Mouse (Mus musculus) CH12.LX (cell line): ENCODE data around the gene Arhgef28. TPM values are rescaled to one million over a fixed set of nuclear protein-coding genes. Genes with fewer than 3 reads are reported as not detected.

Experiments
- DNase-seq: peaks from one replicate; pipeline ENCODE4 v3.0.0-alpha.2; 2013; ENCODE audit errors: extremely low read depth
- H3K27ac ChIP-seq: 2 replicates; pipeline ENCODE4 v1.5.1; 2012; ENCODE audit warnings: low read depth, mild to moderate bottlenecking, control low read depth, moderate library complexity; ENCODE audit not compliant: insufficient read depth
- H3K27me3 ChIP-seq: replicated peaks from 2 replicates; pipeline ENCODE3; 2012; ENCODE audit warnings: inconsistent platforms
- H3K36me3 ChIP-seq, 2 experiments: replicated peaks in 1 of 2; 2 replicates each; pipeline versions ENCODE3 to v1.6.1; 2012; ENCODE audit warnings: inconsistent platforms in 1 of 2, low read length in 1 of 2, mild to moderate bottlenecking in 1 of 2, mixed read lengths in 1 of 2, moderate library complexity in 1 of 2; ENCODE audit not compliant: control insufficient read depth in 1 of 2, insufficient read depth in 1 of 2
- H3K4me1 ChIP-seq, 2 experiments: 2 replicates each; pipeline ENCODE4 v1.6.1; 2012; ENCODE audit warnings: inconsistent platforms in 1 of 2, moderate library complexity in 1 of 2; ENCODE audit not compliant: insufficient read depth in 2 of 2, control insufficient read depth in 1 of 2
- H3K4me2 ChIP-seq: 2 replicates; pipeline ENCODE4 v1.6.1; 2012; ENCODE audit warnings: low read depth, mild to moderate bottlenecking, control low read depth; ENCODE audit not compliant: poor library complexity, insufficient read depth, severe bottlenecking
- H3K4me3 ChIP-seq, 3 experiments: fragments of 150-350 bp in 1 of 3; sonication (generic) in 1 of 3; replicated peaks in 1 of 3; 2 replicates each; pipeline versions ENCODE3 to v1.5.1; 2011 to 2012; ENCODE audit warnings: low read depth in 2 of 3, low read length in 2 of 3, mild to moderate bottlenecking in 2 of 3, moderate library complexity in 2 of 3, control low read depth in 1 of 3, improper control_type of control experiment in 1 of 3, inconsistent platforms in 1 of 3, mixed read lengths in 1 of 3; ENCODE audit not compliant: poor library complexity in 1 of 3
- H3K79me2 ChIP-seq: replicated peaks from 2 replicates; pipeline ENCODE4 v1.6.1; 2012; ENCODE audit warnings: mild to moderate bottlenecking, moderate library complexity; ENCODE audit not compliant: control insufficient read depth, poor library complexity, insufficient read depth, severe bottlenecking; ENCODE audit errors: extremely low read depth
- H3K9ac ChIP-seq: 2 replicates; pipeline ENCODE4 v1.6.1; 2012; ENCODE audit warnings: low read depth, mild to moderate bottlenecking, control low read depth, moderate library complexity; ENCODE audit not compliant: insufficient read depth
- H3K9me3 ChIP-seq: replicated peaks from 2 replicates; pipeline ENCODE3; 2012; ENCODE audit warnings: low read length, inconsistent platforms, mixed read lengths
- BHLHE40 ChIP-seq: IDR thresholded peaks from 2 replicates; pipeline ENCODE4 v1.6.1; 2011; ENCODE audit warnings: mild to moderate bottlenecking, low read depth, low read length, improper control_type of control experiment
- CHD1 ChIP-seq: IDR thresholded peaks from 2 replicates; pipeline ENCODE4 v1.6.1; 2012; ENCODE audit warnings: low read depth, low read length, improper control_type of control experiment, inconsistent platforms
- CHD2 ChIP-seq: IDR thresholded peaks from 2 replicates; pipeline ENCODE4 v1.6.1; 2011; ENCODE audit warnings: low read length, improper control_type of control experiment
- E2F4 ChIP-seq: IDR thresholded peaks from 2 replicates; pipeline ENCODE4 v1.6.1; 2011; ENCODE audit warnings: low read depth, low read length, improper control_type of control experiment; ENCODE audit not compliant: insufficient replicate concordance
- ELF1 ChIP-seq: IDR thresholded peaks from 2 replicates; pipeline ENCODE4 v1.6.1; 2014; ENCODE audit warnings: low read depth, mild to moderate bottlenecking, inconsistent platforms, low read length, improper control_type of control experiment
- EP300 ChIP-seq: IDR thresholded peaks from 2 replicates; pipeline ENCODE4 v1.6.1; 2011; ENCODE audit warnings: low read length, improper control_type of control experiment
- ETS1 ChIP-seq: conservative IDR thresholded peaks from 2 replicates; pipeline ENCODE4 v1.6.1; 2012; ENCODE audit warnings: low read depth, mild to moderate bottlenecking, inconsistent platforms, low read length, improper control_type of control experiment, moderate library complexity
- HCFC1 ChIP-seq: IDR thresholded peaks from 2 replicates; pipeline ENCODE4 v1.6.1; 2012; ENCODE audit warnings: low read depth, mild to moderate bottlenecking, inconsistent platforms, low read length, improper control_type of control experiment
- JUND ChIP-seq: conservative IDR thresholded peaks from 2 replicates; pipeline ENCODE4 v1.6.1; 2011; ENCODE audit warnings: low read depth, low read length, improper control_type of control experiment
- KAT2A ChIP-seq: IDR thresholded peaks from 2 replicates; pipeline ENCODE4 v1.6.1; 2012; ENCODE audit warnings: low read length, improper control_type of control experiment, inconsistent platforms; ENCODE audit not compliant: insufficient replicate concordance
- MAFK ChIP-seq: IDR thresholded peaks from 2 replicates; pipeline ENCODE4 v1.6.1; 2011; ENCODE audit warnings: low read length, improper control_type of control experiment; ENCODE audit not compliant: insufficient replicate concordance
- MAX ChIP-seq: IDR thresholded peaks from 2 replicates; pipeline ENCODE4 v1.6.1; 2011; ENCODE audit warnings: low read length, improper control_type of control experiment
- MEF2A ChIP-seq: IDR thresholded peaks from 2 replicates; pipeline ENCODE4 v1.6.1; 2014; ENCODE audit warnings: low read depth, mild to moderate bottlenecking, inconsistent platforms, low read length, improper control_type of control experiment, borderline replicate concordance
- MYC ChIP-seq: IDR thresholded peaks from 2 replicates; pipeline ENCODE4 v1.6.1; 2011; ENCODE audit warnings: low read depth, mild to moderate bottlenecking, improper control_type of control experiment, low read length
- NELFE ChIP-seq: IDR thresholded peaks from 2 replicates; pipeline ENCODE4 v1.6.1; 2011; ENCODE audit warnings: low read depth, low read length, improper control_type of control experiment
- NRF1 ChIP-seq: IDR thresholded peaks from 2 replicates; pipeline ENCODE4 v1.6.1; 2014; ENCODE audit warnings: low read depth, mild to moderate bottlenecking, inconsistent platforms, low read length, improper control_type of control experiment, moderate library complexity
- POLR2A ChIP-seq: IDR thresholded peaks from 2 replicates; pipeline ENCODE4 v1.6.1; 2011; ENCODE audit warnings: low read depth, mild to moderate bottlenecking, improper control_type of control experiment, low read length
- POLR2AphosphoS2 ChIP-seq: IDR thresholded peaks from 2 replicates; pipeline ENCODE4 v1.6.1; 2011; ENCODE audit warnings: low read depth, low read length, improper control_type of control experiment
- RCOR1 ChIP-seq: conservative IDR thresholded peaks from 2 replicates; pipeline ENCODE4 v1.6.1; 2012; ENCODE audit warnings: low read depth, mild to moderate bottlenecking, inconsistent platforms, low read length, improper control_type of control experiment
- SIN3A ChIP-seq: IDR thresholded peaks from 2 replicates; pipeline ENCODE4 v1.6.1; 2012; ENCODE audit warnings: low read length, improper control_type of control experiment, inconsistent platforms
- SMC3 ChIP-seq: IDR thresholded peaks from 2 replicates; pipeline ENCODE4 v1.6.1; 2011; ENCODE audit warnings: low read depth, low read length, improper control_type of control experiment
- USF1 ChIP-seq: IDR thresholded peaks from 2 replicates; pipeline ENCODE4 v1.6.1; 2014; ENCODE audit warnings: low read depth, mild to moderate bottlenecking, inconsistent platforms, low read length, improper control_type of control experiment
- ZC3H11A ChIP-seq: IDR thresholded peaks from 2 replicates; pipeline ENCODE4 v1.6.1; 2012; ENCODE audit warnings: low read depth, mild to moderate bottlenecking, inconsistent platforms, low read length, improper control_type of control experiment
- ZMIZ1 ChIP-seq: IDR thresholded peaks from 2 replicates; pipeline ENCODE4 v1.6.1; 2012; ENCODE audit warnings: low read depth, mild to moderate bottlenecking, inconsistent platforms, low read length, improper control_type of control experiment
- ZNF384 ChIP-seq: IDR thresholded peaks from 2 replicates; pipeline ENCODE4 v1.6.1; 2012; ENCODE audit warnings: low read depth, low read length, improper control_type of control experiment, inconsistent platforms
- dilution Hi-C: fragments of 300-500 bp; cut with MboI; formaldehyde crosslinking; loops from 2 replicates; pipeline ENCODE4 v1.14.3; 2020; ENCODE audit warnings: low sequenced_read_pairs; ENCODE audit not compliant: extremely low pct_unique_long_range_greater_than_20kb, extremely low pct_ligation_motif_present
- in situ Hi-C: fragments of 300-500 bp; cut with MboI; formaldehyde crosslinking; loops from 3 replicates; pipeline ENCODE4 v1.14.3; 2019; ENCODE audit warnings: low sequenced_read_pairs, low pct_ligation_motif_present, low pct_unique_long_range_greater_than_20kb, mixed read lengths
- polyA plus RNA-seq: library from polyadenylated mRNA; unstranded; fragments of >175 nt; gene quantifications from 2 replicates; pipeline ENCODE4 v1.2.1, GENCODE M21; 2012; ENCODE audit warnings: low read depth; ENCODE audit not compliant: insufficient read length
- total RNA-seq, 2 experiments: library from RNA; depleted of rRNA; stranded (reverse); fragments of 300-350 nt in 1 of 2; fragments of >200 nt in 1 of 2; gene quantifications; 2 replicates each; pipeline ENCODE4 v1.2.3; 2012 to 2014

Gene Arhgef28
- total and polyA plus RNA-seq, 3 experiments: 0.07 to 0.24 (median 0.08) TPM

DNA sequence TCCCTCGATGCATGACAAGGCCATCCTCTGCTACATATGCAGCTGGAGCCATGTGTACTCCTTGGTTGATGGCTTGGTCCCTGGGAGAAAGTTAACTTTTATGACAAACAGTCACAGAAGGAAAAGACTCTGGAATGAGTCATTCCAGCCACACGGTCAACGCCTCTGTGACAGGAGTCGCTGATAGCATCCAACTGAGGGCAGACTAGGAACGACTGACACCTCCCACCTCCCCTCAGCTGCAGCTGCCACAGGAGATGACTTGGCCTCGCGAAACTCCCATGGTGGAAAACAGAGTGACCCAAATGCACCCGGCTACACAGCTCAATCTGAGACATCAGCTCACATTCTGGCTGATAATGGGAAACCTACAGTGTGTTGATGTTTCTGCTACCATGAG, 215.3 kb downstream of the Arhgef28 start:
- TF ChIP-seq USF1 (no peak), POLR2AphosphoS2 (no peak), JUND (no peak), MYC (no peak), E2F4 (no peak), POLR2A (no peak), NELFE (no peak)
- no peak overlapping the region for H3K9ac ChIP-seq

GRCm38 (mm10) chr13:97988796-97989195, 217.4 kb downstream of the Arhgef28 start:
- Histone ChIP-seq H3K9ac (no peak overlapping the region), H3K4me2 (no peak overlapping the region), H3K27ac (no peak overlapping the region), H3K4me3 (no peak overlapping the region), H3K27me3 (no peaks in the 10 kb centered on the region), H3K79me2 (no peaks in the 10 kb centered on the region), H3K9me3 (no peaks in the 10 kb centered on the region), H3K4me1 (no peaks in the 10 kb centered on the region), H3K36me3 (no peaks in the 10 kb centered on the region)
- no peak for TF ChIP-seq CHD1
- no peak for TF ChIP-seq MAFK
- TF ChIP-seq ZNF384: no peak
- no peak for TF ChIP-seq POLR2A
- no peak for TF ChIP-seq SMC3
- no peak for TF ChIP-seq HCFC1
- TF ChIP-seq SIN3A: no peak
- no peak for DNase-seq
- in situ Hi-C loops: no loop called here
- dilution Hi-C loops: no loop called here

More for the DNA sequence above, 215.3 kb downstream of the Arhgef28 start:
- no peaks in the 10 kb centered on the region for H3K79me2 ChIP-seq
- H3K9me3 ChIP-seq: no peaks in the 10 kb centered on the region
- dilution Hi-C loops (no loop called here), in situ Hi-C loops (no loop called here)
- no peak overlapping the region for H3K4me2 ChIP-seq
- H3K4me3 ChIP-seq: no peak overlapping the region
- no peak overlapping the region for H3K27ac ChIP-seq
- no peaks in the 10 kb centered on the region for H3K27me3 ChIP-seq
- peaks cover 0 to 9% of the 10 kb centered on the region in 2 experiments; a peak in 2 of 4 replicates for H3K4me1 ChIP-seq
- no peaks in the 10 kb centered on the region for H3K36me3 ChIP-seq
- no peak for DNase-seq

DNA sequence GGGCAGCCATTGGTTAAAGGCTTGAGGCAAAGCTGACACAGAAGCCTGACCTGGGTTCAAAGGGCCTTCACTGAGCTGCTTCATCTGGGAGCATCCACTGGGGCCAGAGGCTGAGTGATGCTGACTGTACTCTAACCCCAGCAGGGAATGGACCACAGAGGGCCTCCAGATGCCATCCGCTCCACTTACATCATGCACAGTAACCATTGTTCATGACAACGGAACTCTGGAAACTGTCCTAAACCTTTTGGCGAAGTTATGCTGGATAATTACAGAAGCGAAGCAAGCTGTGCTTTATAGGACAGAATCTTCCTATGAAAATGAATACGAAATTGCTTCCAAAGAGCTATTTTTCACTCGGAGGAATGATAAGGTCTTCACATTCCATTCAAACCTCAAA, 219.5 kb downstream of the Arhgef28 start:
- H3K4me1 ChIP-seq: no peaks in the 10 kb centered on the region
- no peak overlapping the region for H3K4me2 ChIP-seq
- TF ChIP-seq MEF2A: no peak
- no peak for TF ChIP-seq RCOR1
- no peak for TF ChIP-seq EP300
- no peak for TF ChIP-seq KAT2A
- TF ChIP-seq ZC3H11A: no peak
- TF ChIP-seq POLR2AphosphoS2: no peak
- no peak for TF ChIP-seq MAX
- TF ChIP-seq ZMIZ1: no peak
- no peak for TF ChIP-seq POLR2A
- no peak for TF ChIP-seq CHD2
- no peak for TF ChIP-seq ETS1
- TF ChIP-seq E2F4: no peak
- TF ChIP-seq MAFK: no peak
- no peak for TF ChIP-seq NELFE
- TF ChIP-seq CHD1: no peak
- TF ChIP-seq HCFC1: no peak
- no peak for TF ChIP-seq ELF1
- TF ChIP-seq BHLHE40: no peak
- no peak for TF ChIP-seq NRF1
- no peaks in the 10 kb centered on the region for H3K79me2 ChIP-seq
- in situ Hi-C loops (no loop called here), dilution Hi-C loops (no loop called here)
- DNase-seq: no peak
- H3K9me3 ChIP-seq: no peaks in the 10 kb centered on the region
- H3K36me3 ChIP-seq: no peaks in the 10 kb centered on the region
- no peak overlapping the region for H3K4me3 ChIP-seq
- H3K27ac ChIP-seq: no peak overlapping the region
- H3K9ac ChIP-seq: no peak overlapping the region
- no peaks in the 10 kb centered on the region for H3K27me3 ChIP-seq
